ENCODE assay signal across 7 mouse cellular contexts in genomic region chr14:56575416-56575815, GRCm38 (mm10). TPM values are rescaled to one million over a fixed set of nuclear protein-coding genes. Genes with fewer than 3 reads are reported as not detected.
A peak's percentile ranks its signal among the peaks of the same experiment; 100 is the strongest.
DNase-seq lines count a peak whose midpoint lies in the region; ATAC-seq lines count a peak whose summit lies in the region.

Gene Cenpj (minus strand): TSS chr14:56575425.
Gene Parp4 (plus strand): TSS chr14:56575619.

- peak; percentile 95 to 97 for DNase-seq in adrenal gland, adult (ENCODE audit: inconsistent age in 2 of 2, low spot score in 1 of 2)
- peak; percentile 80 for DNase-seq in embryo, embryonic 11 days
- peak; percentile 90 for DNase-seq in gastrocnemius, postnatal 25 days
- DNase-seq in left cerebral cortex, postnatal 36 days (ENCODE audit: low spot score in 2 of 2): peak; percentile 35 to 47
- peak; percentile 63 for DNase-seq in midbrain, embryonic 10.5 days (ENCODE audit: low spot score)
- peak; percentile 8 for DNase-seq in right cerebral cortex, postnatal 4 days

- WGBS in intestine, embryonic 15.5 days: under 1% methylated on average over 24 of the region's 24 CpGs
- 1% methylated on average over 24 of the region's 24 CpGs for WGBS in midbrain, embryonic 10.5 days

- H3K27ac ChIP-seq in intestine, embryonic 15.5 days: no peak within 1 kb of the TSS; the same call in 1 of the 2 replicates
- peak within 1 kb of the TSS; percentile 75 for H3K27ac ChIP-seq in midbrain, embryonic 10.5 days (replicated peaks)

- no peaks in the 10 kb centered on the region for H3K9me3 ChIP-seq in intestine, embryonic 15.5 days
- no peaks in the 10 kb centered on the region for H3K9me3 ChIP-seq in midbrain, embryonic 10.5 days (replicated peaks)

- intact Hi-C loops in left cerebral cortex, postnatal 36 days (cut with DNase I): loop anchor here (10.0 kb wide), 1 partner anchor 201 kb away; no protein-coding TSS in a partner anchor

- H3K36me3 ChIP-seq in intestine, embryonic 15.5 days: no peaks in the 10 kb centered on the region
- H3K36me3 ChIP-seq in midbrain, embryonic 10.5 days: no peaks in the 10 kb centered on the region

- ATAC-seq in intestine, embryonic 15.5 days: peak; percentile 86

- no peaks in the 10 kb centered on the region for H3K27me3 ChIP-seq in intestine, embryonic 15.5 days (replicated peaks)
- peaks cover 11% of the 10 kb centered on the region for H3K27me3 ChIP-seq in midbrain, embryonic 10.5 days (ENCODE audit: low read depth, poor library complexity, severe bottlenecking)

- H3K4me3 ChIP-seq in intestine, embryonic 15.5 days (replicated peaks): peak within 1 kb of the TSS; percentile 65
- H3K4me3 ChIP-seq in midbrain, embryonic 10.5 days: peak within 1 kb of the TSS; percentile 63

- no peaks in the 10 kb centered on the region for H3K4me1 ChIP-seq in intestine, embryonic 15.5 days (replicated peaks)
- H3K4me1 ChIP-seq in midbrain, embryonic 10.5 days: peaks cover 21% of the 10 kb centered on the region

- peak within 1 kb of the TSS; percentile 67 for H3K9ac ChIP-seq in intestine, embryonic 15.5 days

- H3K4me2 ChIP-seq in intestine, embryonic 15.5 days (replicated peaks): peak within 1 kb of the TSS; percentile 77

RNA-seq across cellular contexts. Expression of gene Cenpj, which starts in this region (rescaled TPM):
- total RNA-seq in gastrocnemius, postnatal 25 days (2021): 1 to 10 TPM; 1.5 to 1.6 TPM
- polyA plus RNA-seq in intestine, embryonic 15.5 days (2015; fragmentation: Nextera tagmentation; extraction: Ambion mirVana): 6.3 and 7.1 TPM in 2 replicates
- 1 to 10 TPM; 2.0 to 4.0 TPM for total RNA-seq in left cerebral cortex, postnatal 36 days (2021)
- 23.5 and 24.3 TPM in 2 replicates for polyA plus RNA-seq in midbrain, embryonic 10.5 days (2016; fragmentation: Nextera tagmentation; extraction: Ambion mirVana)

RNA-seq across cellular contexts. Expression of gene Parp4, which starts in this region (rescaled TPM):
- 10 to 100 TPM in 1 of 2 experiments, 1 to 10 TPM in 1; 9.9 to 10.5 TPM for total RNA-seq in gastrocnemius, postnatal 25 days (2021)
- polyA plus RNA-seq in intestine, embryonic 15.5 days (2015; fragmentation: Nextera tagmentation; extraction: Ambion mirVana): 4.6 and 5.1 TPM in 2 replicates
- 1 to 10 TPM; 3.7 to 4.3 TPM for total RNA-seq in left cerebral cortex, postnatal 36 days (2021)
- polyA plus RNA-seq in midbrain, embryonic 10.5 days (2016; fragmentation: Nextera tagmentation; extraction: Ambion mirVana): 1.4 and 1.6 TPM in 2 replicates

Comparison
In these comparisons a context has a peak if more than half of its experiments do, and no peak if none do; other contexts are left out.
1. DNase-seq: peak in every context shown above with its lines; median percentile 96 in adrenal gland, adult; 90 in gastrocnemius, postnatal 25 days; 80 in embryo, embryonic 11 days; 63 in midbrain, embryonic 10.5 days; 41 in left cerebral cortex, postnatal 36 days; 8 in right cerebral cortex, postnatal 4 days.